Mouse (Mus musculus) CD4-positive helper T cell, adult 2 months (primary cell): ENCODE data around the gene March2.

Experiments used
- DNase-seq: peaks from one replicate; pipeline ENCODE4 v3.0.0-alpha.2; 2012; ENCODE audit warnings: low read depth, missing footprints, low spot score

The March2 gene

GRCm38 (mm10) chr17:33717982-33718381 lies 488 bp downstream of the March2 start:
- peak; percentile 7 for DNase-seq

GRCm38 (mm10) chr17:33717246-33717645 lies 1.2 kb downstream of the March2 start:
- DNase-seq: no peak

- no peak for DNase-seq
These were observed 3.7 kb downstream of the March2 start for GRCm38 (mm10) chr17:33714779-33715178.

GRCm38 (mm10) chr17:33713271-33713670 lies 5.2 kb downstream of the March2 start:
- no peak for DNase-seq

GRCm38 (mm10) chr17:33709834-33710233 lies 8.6 kb downstream of the March2 start:
- DNase-seq: no peak

- DNase-seq: no peak
These were observed 15.4 kb downstream of the March2 start for GRCm38 (mm10) chr17:33703091-33703490.

- DNase-seq: no peak
These were observed 16.3 kb downstream of the March2 start for GRCm38 (mm10) chr17:33702178-33702577.

- DNase-seq: no peak
These were observed 23.0 kb downstream of the March2 start for GRCm38 (mm10) chr17:33695471-33695870.

- no peak for DNase-seq
These were observed 31.7 kb downstream of the March2 start, which contains the start of gene Hnrnpm for GRCm38 (mm10) chr17:33686760-33687159. Gene Hnrnpm, minus strand, starts transcription at chr17:33686860.

- DNase-seq: peak; percentile 98
These were observed 33.2 kb downstream of the March2 start for GRCm38 (mm10) chr17:33685249-33685653.

- peak; percentile 88 for DNase-seq
These were observed 33.7 kb downstream of the March2 start for GRCm38 (mm10) chr17:33684671-33685231.

- no peak for DNase-seq
These were observed 36.7 kb downstream of the March2 start for GRCm38 (mm10) chr17:33681767-33682166.

- peak; percentile 21 for DNase-seq
These were observed 39.7 kb downstream of the March2 start for GRCm38 (mm10) chr17:33678771-33679170.

- DNase-seq: no peak
These were observed 42.4 kb downstream of the March2 start for GRCm38 (mm10) chr17:33676086-33676485.

- peak; percentile 11 for DNase-seq
These were observed 43.0 kb downstream of the March2 start for GRCm38 (mm10) chr17:33675452-33675851.

GRCm38 (mm10) chr17:33673837-33674236 lies 44.6 kb downstream of the March2 start:
- DNase-seq: no peak

- DNase-seq: no peak
These were observed 48.8 kb downstream of the March2 start for GRCm38 (mm10) chr17:33669681-33670080.

- DNase-seq: no peak
These were observed 51.7 kb downstream of the March2 start for GRCm38 (mm10) chr17:33666813-33667212.

- DNase-seq: no peak
These were observed 68.5 kb downstream of the March2 start for GRCm38 (mm10) chr17:33649781-33650475.

GRCm38 (mm10) chr17:33645073-33645472 lies 73.4 kb downstream of the March2 start:
- no peak for DNase-seq

- DNase-seq: no peak
These were observed 74.4 kb downstream of the March2 start for GRCm38 (mm10) chr17:33644068-33644467.

- DNase-seq: no peak
These were observed 78.7 kb downstream of the March2 start for GRCm38 (mm10) chr17:33639743-33640142.
